Mouse (Mus musculus) fibroblast of lung, adult 2 months (primary cell): ENCODE data around the gene Snap47.
"Not testable (repeated sequence)": the region's sequence is repeated elsewhere in the genome, so short reads cannot be mapped to it uniquely, and the experiment has no call there.

ENCODE experiments used
- DNase-seq: peaks from one replicate; pipeline ENCODE4 v3.0.0-alpha.2; 2011; ENCODE audit warnings: low read depth

Gene Snap47

DNA sequence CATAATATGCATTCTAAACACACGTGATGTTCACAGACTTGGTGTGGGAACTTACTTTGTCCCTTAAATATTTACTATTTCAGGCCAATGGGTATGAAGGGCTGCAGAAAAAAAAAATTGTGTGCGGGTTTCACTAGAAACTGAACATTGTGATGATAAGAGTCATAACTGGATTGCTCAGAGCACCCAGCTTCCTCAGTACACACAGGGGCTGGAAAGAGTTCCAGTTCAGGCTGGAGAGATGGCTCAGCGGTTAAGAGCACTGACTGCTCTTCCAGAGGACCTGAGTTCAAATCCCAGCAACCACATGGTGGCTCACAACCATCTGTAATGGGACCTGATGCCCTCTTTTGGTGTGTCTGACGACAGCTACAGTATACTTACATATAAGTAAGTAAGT is 83.0 kb downstream of the Snap47 start:
- DNase-seq: not testable (repeated sequence)

DNA sequence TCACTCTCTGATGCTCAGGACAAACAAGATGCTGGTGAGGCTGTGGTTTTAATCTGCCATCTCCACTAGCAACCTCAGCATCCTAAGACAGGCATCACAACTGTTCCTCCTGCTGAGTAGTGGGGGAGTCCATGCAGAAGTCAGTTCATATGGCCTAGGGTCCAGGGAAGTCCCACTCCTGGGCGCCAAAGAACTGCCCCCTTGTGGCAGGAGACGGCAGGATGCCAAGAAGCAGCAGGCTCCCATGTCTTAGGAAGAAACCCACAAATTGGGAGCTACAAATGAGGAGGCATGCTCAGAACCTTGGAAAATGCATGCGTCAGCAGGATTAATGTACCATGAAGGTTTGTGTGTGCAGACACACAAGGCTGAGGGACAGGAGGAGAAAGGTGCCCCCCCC is 84.4 kb downstream of the Snap47 start:
- no peak for DNase-seq

DNA sequence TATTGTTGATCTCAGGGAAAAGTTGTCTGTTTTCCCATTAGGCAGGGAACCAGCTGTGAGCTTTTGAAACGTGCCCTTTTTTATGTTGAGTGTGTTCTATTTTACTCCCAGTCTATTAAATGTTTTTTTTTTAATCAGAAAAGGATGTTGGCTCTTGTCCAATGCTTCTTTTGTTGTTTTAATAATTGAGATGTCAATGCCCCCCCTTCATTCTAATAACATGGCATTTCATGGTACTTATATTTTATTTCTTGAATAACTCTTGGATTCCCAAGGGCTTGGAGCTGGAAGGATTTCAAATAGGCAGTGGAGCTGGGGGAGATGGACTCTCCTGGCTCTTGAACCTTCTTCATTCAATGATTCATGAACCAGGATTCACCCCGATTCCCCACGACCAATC is 85.0 kb downstream of the Snap47 start:
- DNase-seq: no peak

DNA sequence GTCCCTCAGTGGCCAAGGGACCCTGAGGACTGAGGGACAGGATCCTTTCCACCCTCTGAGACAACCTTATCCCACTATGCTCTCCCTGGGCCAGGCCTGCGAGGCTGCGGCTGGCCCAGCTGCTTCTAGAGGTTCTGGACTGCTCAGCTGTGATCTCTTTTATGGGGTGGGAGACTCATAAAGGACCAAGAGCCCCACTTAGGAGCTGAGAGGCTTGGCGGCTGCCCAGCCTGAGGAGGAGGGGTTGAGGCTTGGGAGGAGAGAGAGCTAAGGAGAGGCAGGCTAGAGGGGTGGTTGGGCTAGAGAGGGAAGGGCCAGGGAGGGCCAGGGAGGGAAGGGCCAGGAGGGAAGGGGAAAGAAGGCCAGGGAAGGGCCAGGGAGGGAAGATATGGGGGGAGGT is 86.6 kb downstream of the Snap47 start:
- DNase-seq: no peak

DNA sequence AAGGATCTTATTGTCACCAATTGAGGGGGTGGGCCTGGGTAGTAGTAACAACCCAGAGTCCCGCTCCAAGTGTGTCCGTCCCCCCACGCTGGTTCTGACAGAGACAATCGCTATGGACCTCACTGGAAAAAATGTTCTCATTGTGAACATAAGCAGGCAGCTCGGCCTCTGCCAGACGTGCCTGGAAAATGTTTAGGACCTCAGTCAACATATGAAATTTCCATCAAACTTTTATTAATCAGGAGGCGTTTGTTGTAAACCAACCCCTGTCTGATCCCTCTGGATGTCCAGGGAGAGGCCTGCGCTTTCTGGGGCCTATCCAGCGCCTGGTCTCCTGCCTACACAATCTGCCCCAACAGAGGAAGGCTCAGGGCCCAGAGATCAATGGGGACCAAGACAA is 87.0 kb downstream of the Snap47 start:
- no peak for DNase-seq

DNA sequence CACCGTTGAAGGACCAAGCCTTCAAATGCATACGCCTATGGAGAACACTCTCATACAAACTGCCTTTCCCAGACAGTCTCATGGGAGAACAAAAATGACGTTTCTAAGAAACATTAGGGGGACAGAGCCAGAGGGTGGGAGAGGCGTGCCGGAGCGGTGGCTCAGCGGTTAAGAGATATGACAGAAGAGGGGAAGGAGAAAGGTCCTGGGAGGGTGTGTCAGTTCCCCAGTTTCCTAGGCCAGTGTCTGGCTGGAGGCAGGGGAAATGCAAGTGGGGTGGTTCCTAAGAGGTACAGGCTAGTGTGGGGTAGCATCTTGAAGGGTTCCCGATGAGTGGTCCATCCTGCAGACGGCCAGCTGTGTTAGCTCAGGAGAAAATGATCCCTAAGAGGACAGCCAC is 89.7 kb downstream of the Snap47 start:
- DNase-seq: no peak
